Mouse (Mus musculus) embryonic facial prominence, embryonic 14.5 days (tissue): Measurements from ENCODE around the gene Nbas. TPM values are rescaled to one million over a fixed set of nuclear protein-coding genes. Genes with fewer than 3 reads are reported as not detected.

ENCODE experiments used
- ATAC-seq: fragments of 200-750 bp; cut with Nextera tagmentation; 2 replicates; pipeline ENCODE4 v1.8.0; 2017; ENCODE audit warnings: low read depth, moderate number of reproducible peaks, moderate TSS enrichment
- DNase-seq: peaks from one replicate; pipeline ENCODE4 v3.0.0-alpha.2; 2015; ENCODE audit warnings: low spot score
- H3K27ac ChIP-seq: fragments of 300-500 bp; sonication (generic); replicated peaks from 2 replicates; pipeline ENCODE4 v1.5.1; 2014; ENCODE audit warnings: low read depth, mild to moderate bottlenecking, low read length, moderate library complexity
- H3K27me3 ChIP-seq: fragments of 300-500 bp; sonication (generic); replicated peaks from 2 replicates; pipeline ENCODE4 v1.6.1; 2014; ENCODE audit warnings: low read length; ENCODE audit not compliant: control insufficient read depth, insufficient read depth
- H3K36me3 ChIP-seq: fragments of 300-500 bp; sonication (generic); 2 replicates; pipeline ENCODE4 v1.6.1; 2014; ENCODE audit warnings: low read length, mixed read lengths; ENCODE audit not compliant: control insufficient read depth, insufficient read depth
- H3K4me1 ChIP-seq: fragments of 300-500 bp; sonication (generic); 2 replicates; pipeline ENCODE4 v1.6.1; 2014; ENCODE audit warnings: antibody characterized with exemption, low read length; ENCODE audit not compliant: control insufficient read depth, insufficient read depth
- H3K4me2 ChIP-seq: fragments of 300-500 bp; sonication (generic); 2 replicates; pipeline ENCODE4 v1.6.1; 2014; ENCODE audit warnings: low read depth, mild to moderate bottlenecking, low read length, moderate library complexity, mixed read lengths
- H3K4me3 ChIP-seq: fragments of 300-500 bp; sonication (generic); 2 replicates; pipeline ENCODE4 v1.5.1; 2014; ENCODE audit warnings: low read depth, mild to moderate bottlenecking, low read length
- H3K9ac ChIP-seq: fragments of 300-500 bp; sonication (generic); 2 replicates; pipeline ENCODE4 v1.6.1; 2014; ENCODE audit warnings: low read depth, mild to moderate bottlenecking, low read length, moderate library complexity, mixed read lengths
- H3K9me3 ChIP-seq: fragments of 300-500 bp; sonication (generic); 2 replicates; pipeline ENCODE4 v1.6.1; 2016; ENCODE audit warnings: low read length; ENCODE audit not compliant: control insufficient read depth
- WGBS: fragments of 180-500 bp; shearing (Covaris S2); extraction: QIAGEN DNeasy Blood & Tissue Kit; methylation state at CpG from one replicate; pipeline ENCODE4 v1.1.7; 2014; 5-methylcytosine and 5-hydroxymethylcytosine counted together
- polyA plus RNA-seq: library from polyadenylated mRNA; unstranded; fragments of >200 nt; fragmentation: Nextera tagmentation; extraction: Ambion mirVana; gene quantifications from 2 replicates; pipeline ENCODE4 v1.2.1, GENCODE M21; 2014

Nbas gene
- polyA plus RNA-seq, 1 experiment from 2014 or later = 20.9 TPM

DNA sequence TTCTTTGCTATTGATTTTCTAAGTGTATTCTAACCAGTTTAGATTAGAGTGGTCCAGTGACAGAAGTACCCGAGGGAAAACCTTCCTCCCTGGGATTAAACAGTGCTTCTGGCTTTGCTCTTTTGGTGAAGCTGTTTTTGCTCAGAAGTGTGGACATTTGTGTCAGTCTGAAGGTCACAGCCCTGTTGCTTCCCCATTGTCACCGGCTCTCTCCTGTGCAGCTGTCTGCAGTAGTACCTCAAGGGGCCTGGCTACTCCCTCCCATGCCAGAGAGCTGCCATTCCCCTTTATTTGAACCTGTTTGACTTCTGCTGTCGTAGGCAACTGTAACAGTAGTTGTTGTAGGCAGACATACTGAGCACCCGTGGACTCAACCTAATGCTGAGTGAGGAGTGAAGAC is 307.8 kb downstream of the Nbas start:
- no peak overlapping the region for H3K27ac ChIP-seq
- H3K4me1 ChIP-seq = peaks cover 5% of the 10 kb centered on the region; the same call in 1 of the 2 replicates
- no peak overlapping the region for H3K4me2 ChIP-seq
- DNase-seq (no peak), ATAC-seq (peak; percentile 44; the same call in 1 of the 2 replicates)
- H3K9me3 ChIP-seq = no peaks in the 10 kb centered on the region
- H3K4me3 ChIP-seq = no peak overlapping the region
- no peak overlapping the region for H3K9ac ChIP-seq
- H3K27me3 ChIP-seq = no peaks in the 10 kb centered on the region
- H3K36me3 ChIP-seq = no peaks in the 10 kb centered on the region
- 52% methylated on average over 4 of the region's 4 CpGs for WGBS

- WGBS = 89% methylated on average over 1 of the region's 1 CpGs
- H3K4me1 ChIP-seq = no peaks in the 10 kb centered on the region
These were observed 311.9 kb downstream of the Nbas start for GRCm38 (mm10) chr12:13580796-13581195.

DNA sequence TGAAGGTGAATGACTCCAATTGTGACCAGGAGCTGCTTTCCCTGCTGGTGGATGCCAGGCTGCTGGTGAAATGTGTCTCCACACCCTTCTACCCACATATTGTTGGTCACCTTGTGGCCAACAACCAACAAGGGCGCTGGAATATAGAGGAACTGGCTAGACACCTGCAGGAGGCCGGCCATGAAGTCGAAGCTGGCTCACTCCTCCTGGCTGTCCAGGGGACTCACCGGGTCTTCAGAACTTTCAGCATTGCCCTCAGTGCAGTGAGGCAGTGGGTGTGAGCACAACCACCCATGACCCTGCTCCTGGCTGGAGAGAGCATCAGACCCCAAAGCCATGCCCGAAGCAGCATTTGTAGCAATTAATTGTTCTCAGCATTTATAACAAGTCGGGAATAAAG is 314.5 kb downstream of the Nbas start:
- Histone ChIP-seq H3K4me3 (no peak overlapping the region), H3K27me3 (no peaks in the 10 kb centered on the region), H3K36me3 (peaks cover 14% of the 10 kb centered on the region), H3K4me2 (no peak overlapping the region), H3K4me1 (no peaks in the 10 kb centered on the region), H3K27ac (no peak overlapping the region), H3K9me3 (no peaks in the 10 kb centered on the region), H3K9ac (no peak overlapping the region)
- ATAC-seq (no peak), DNase-seq (no peak)
- 92% methylated on average over 6 of the region's 6 CpGs for WGBS

More at GRCm38 (mm10) chr12:13580796-13581195, 311.9 kb downstream of the Nbas start:
- no peak overlapping the region for H3K4me2 ChIP-seq
- DNase-seq = no peak
- peaks cover 14% of the 10 kb centered on the region for H3K36me3 ChIP-seq
- no peak for ATAC-seq
- no peaks in the 10 kb centered on the region for H3K9me3 ChIP-seq
- no peak overlapping the region for H3K27ac ChIP-seq
- no peak overlapping the region for H3K9ac ChIP-seq
- no peak overlapping the region for H3K4me3 ChIP-seq
- no peaks in the 10 kb centered on the region for H3K27me3 ChIP-seq

GRCm38 (mm10) chr12:13585527-13586156 is 316.7 kb downstream of the Nbas start:
- WGBS = 83% methylated on average over 6 of the region's 6 CpGs
- no peak for DNase-seq
- H3K9me3 ChIP-seq = no peaks in the 10 kb centered on the region
- H3K27ac ChIP-seq = no peak overlapping the region
- peaks cover 14% of the 10 kb centered on the region for H3K36me3 ChIP-seq
- no peak overlapping the region for H3K9ac ChIP-seq
- no peak for ATAC-seq
- no peaks in the 10 kb centered on the region for H3K27me3 ChIP-seq
- H3K4me3 ChIP-seq = no peak overlapping the region
- H3K4me1 ChIP-seq = no peaks in the 10 kb centered on the region
- H3K4me2 ChIP-seq = no peak overlapping the region

DNA sequence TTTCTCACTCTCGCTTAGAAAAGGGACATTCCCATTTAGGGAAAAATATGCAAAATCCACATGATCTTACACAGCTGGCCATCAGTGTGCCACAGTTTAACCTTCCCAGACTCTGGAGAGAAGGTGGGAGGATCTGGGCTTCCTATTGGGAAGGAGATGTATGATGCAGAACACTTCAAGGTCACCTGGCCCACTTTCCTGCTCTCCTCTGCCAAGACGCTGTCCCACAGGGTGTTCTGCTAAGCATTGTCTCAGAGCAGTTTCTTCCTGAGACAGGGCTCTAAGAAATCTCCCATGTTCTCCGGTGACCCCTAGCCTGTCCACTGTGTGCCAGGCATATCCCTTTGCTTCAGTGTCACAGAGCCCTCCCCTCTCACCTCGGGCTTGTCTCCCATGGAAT is 318.7 kb downstream of the Nbas start:
- 89% methylated on average over 4 of the region's 4 CpGs for WGBS
- no peaks in the 10 kb centered on the region for H3K9me3 ChIP-seq
- ATAC-seq (no peak), DNase-seq (no peak)
- H3K27ac ChIP-seq = no peak overlapping the region
- H3K4me3 ChIP-seq = no peak overlapping the region
- no peaks in the 10 kb centered on the region for H3K27me3 ChIP-seq
- H3K4me1 ChIP-seq = no peaks in the 10 kb centered on the region
- H3K9ac ChIP-seq = no peak overlapping the region
- H3K36me3 ChIP-seq = peaks cover 14% of the 10 kb centered on the region
- no peak overlapping the region for H3K4me2 ChIP-seq

GRCm38 (mm10) chr12:13589021-13589420 is 320.1 kb downstream of the Nbas start:
- Histone ChIP-seq H3K9ac (no peak overlapping the region), H3K4me3 (no peak overlapping the region), H3K27ac (no peak overlapping the region), H3K27me3 (no peaks in the 10 kb centered on the region), H3K36me3 (peaks cover 4% of the 10 kb centered on the region; the same call in 1 of the 2 replicates), H3K4me1 (no peaks in the 10 kb centered on the region), H3K4me2 (no peak overlapping the region), H3K9me3 (no peaks in the 10 kb centered on the region)
- DNase-seq (no peak), ATAC-seq (no peak)
- WGBS = 86% methylated on average over 5 of the region's 5 CpGs

DNA sequence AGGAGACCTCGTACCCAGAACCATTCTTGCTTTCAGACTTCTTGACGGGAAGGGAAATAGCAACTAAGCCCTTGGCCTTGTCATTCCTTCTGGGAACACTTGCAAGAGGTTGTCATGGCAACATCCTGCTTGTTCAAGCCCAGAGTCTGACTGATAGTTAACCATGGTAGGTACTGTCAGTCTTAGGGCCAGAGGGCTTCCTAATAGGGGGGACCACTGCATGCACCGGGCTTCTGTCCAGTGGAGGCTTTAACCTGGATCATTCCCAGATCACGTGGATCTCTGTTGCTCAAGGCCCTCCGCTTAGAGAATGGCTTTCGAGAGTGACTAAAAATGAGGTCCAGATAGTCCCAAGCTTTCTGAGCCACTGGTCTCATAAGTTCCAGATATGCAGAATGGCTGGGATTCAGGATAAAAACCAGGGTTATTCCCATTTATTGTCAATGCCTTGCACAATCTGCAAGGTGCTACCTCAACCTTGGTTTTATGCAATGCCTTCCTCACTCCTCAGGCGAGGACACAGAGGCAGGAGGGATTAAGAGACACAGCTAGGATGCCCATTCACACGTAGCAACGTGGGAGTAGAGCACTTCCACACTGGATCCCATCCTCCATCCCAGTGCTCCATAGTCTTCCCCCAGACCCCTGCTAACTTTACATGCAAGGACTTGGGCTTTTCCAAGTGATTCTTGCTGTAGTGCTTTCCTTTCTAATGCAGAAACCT is 326.0 kb downstream of the Nbas start:
- WGBS = 61% methylated on average over 9 of the region's 9 CpGs
- H3K9ac ChIP-seq = no peak overlapping the region
- no peak overlapping the region for H3K4me3 ChIP-seq
- H3K36me3 ChIP-seq = no peaks in the 10 kb centered on the region
- no peaks in the 10 kb centered on the region for H3K27me3 ChIP-seq
- H3K4me2 ChIP-seq = no peak overlapping the region
- ATAC-seq (no peak; the same call in 1 of the 2 replicates), DNase-seq (peak; percentile 29)
- H3K27ac ChIP-seq = no peak overlapping the region
- no peaks in the 10 kb centered on the region for H3K4me1 ChIP-seq
- no peaks in the 10 kb centered on the region for H3K9me3 ChIP-seq

DNA sequence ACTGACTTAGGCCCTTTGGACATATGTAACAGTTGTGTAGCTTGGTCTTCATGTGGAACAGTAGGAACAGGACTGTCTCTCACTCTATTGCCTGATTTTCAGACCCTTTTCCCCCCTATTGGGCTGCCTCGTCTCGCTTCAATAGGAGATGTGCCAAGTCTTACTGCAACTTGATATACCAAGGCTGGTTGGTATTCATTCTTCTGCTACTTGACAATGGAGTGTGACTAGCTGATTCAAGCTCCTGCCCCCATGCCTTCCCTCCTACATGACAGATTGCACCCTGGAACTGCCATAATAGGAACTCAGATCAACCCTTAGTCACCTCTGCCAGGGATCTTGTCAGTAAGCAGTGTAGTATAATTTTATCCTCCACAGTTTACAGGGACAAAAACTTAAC is 328.1 kb downstream of the Nbas start:
- no peaks in the 10 kb centered on the region for H3K27me3 ChIP-seq

GRCm38 (mm10) chr12:13598545-13598944 is 329.6 kb downstream of the Nbas start:
- H3K27me3 ChIP-seq = no peaks in the 10 kb centered on the region
- no peak overlapping the region for H3K27ac ChIP-seq
- H3K9me3 ChIP-seq = no peaks in the 10 kb centered on the region
- no peaks in the 10 kb centered on the region for H3K4me1 ChIP-seq
- no peak overlapping the region for H3K4me2 ChIP-seq
- H3K4me3 ChIP-seq = no peak overlapping the region
- no peaks in the 10 kb centered on the region for H3K36me3 ChIP-seq
- 63% methylated on average over 4 of the region's 4 CpGs for WGBS
- H3K9ac ChIP-seq = no peak overlapping the region
- DNase-seq (no peak), ATAC-seq (no peak)

More for the DNA sequence above, 328.1 kb downstream of the Nbas start:
- no peak overlapping the region for H3K4me2 ChIP-seq
- WGBS = 61% methylated on average over 2 of the region's 2 CpGs
- ATAC-seq (no peak), DNase-seq (no peak)
- no peak overlapping the region for H3K27ac ChIP-seq
- no peaks in the 10 kb centered on the region for H3K36me3 ChIP-seq
- H3K4me1 ChIP-seq = no peaks in the 10 kb centered on the region
- no peak overlapping the region for H3K4me3 ChIP-seq
- H3K9me3 ChIP-seq = no peaks in the 10 kb centered on the region
- no peak overlapping the region for H3K9ac ChIP-seq
